Mouse (Mus musculus) midbrain, embryonic 16.5 days (tissue): ENCODE results near the gene Fam71e1. TPM values are rescaled to one million over a fixed set of nuclear protein-coding genes. Genes with fewer than 3 reads are reported as not detected.
A peak's percentile ranks its signal among the peaks of the same experiment; 100 is the strongest.

Experiments
- ATAC-seq: fragments of 200-750 bp; cut with Nextera tagmentation; 2 replicates; pipeline ENCODE4 v1.8.0; 2017; ENCODE audit warnings: moderate TSS enrichment
- H3K27ac ChIP-seq: fragments of 300-500 bp; sonication (generic); 2 replicates; pipeline ENCODE4 v1.5.1; 2014; ENCODE audit warnings: mild to moderate bottlenecking, low read length, mixed read lengths
- H3K27me3 ChIP-seq: fragments of 300-500 bp; sonication (generic); 2 replicates; pipeline ENCODE4 v1.6.1; 2014; ENCODE audit warnings: low read depth, low read length, mixed read lengths; ENCODE audit not compliant: control insufficient read depth, insufficient read depth
- H3K36me3 ChIP-seq: fragments of 300-500 bp; sonication (generic); 2 replicates; pipeline ENCODE4 v1.6.1; 2014; ENCODE audit warnings: mild to moderate bottlenecking, low read length, moderate library complexity, mixed read lengths; ENCODE audit not compliant: control insufficient read depth, insufficient read depth
- H3K4me1 ChIP-seq: fragments of 300-500 bp; sonication (generic); 2 replicates; pipeline ENCODE4 v1.6.1; 2014; ENCODE audit warnings: mild to moderate bottlenecking, low read length, mixed read lengths; ENCODE audit not compliant: control insufficient read depth, insufficient read depth
- H3K4me2 ChIP-seq: fragments of 300-500 bp; sonication (generic); 2 replicates; pipeline ENCODE4 v1.6.1; 2014; ENCODE audit warnings: mild to moderate bottlenecking, low read length, mixed read lengths
- H3K4me3 ChIP-seq: fragments of 300-500 bp; sonication (generic); 2 replicates; pipeline ENCODE4 v1.5.1; 2014; ENCODE audit warnings: low read depth, mild to moderate bottlenecking, low read length, moderate library complexity, mixed read lengths
- H3K9ac ChIP-seq: fragments of 300-500 bp; sonication (generic); 2 replicates; pipeline ENCODE4 v1.6.1; 2014; ENCODE audit warnings: low read depth, low read length, mixed read lengths
- H3K9me3 ChIP-seq: fragments of 300-500 bp; sonication (generic); replicated peaks from 2 replicates; pipeline ENCODE4 v1.6.1; 2014; ENCODE audit warnings: mild to moderate bottlenecking, low read length, mixed read lengths; ENCODE audit not compliant: control insufficient read depth, poor library complexity, severe bottlenecking
- WGBS: fragments of 180-500 bp; shearing (Covaris S2); extraction: QIAGEN DNeasy Blood & Tissue Kit; methylation state at CpG from one replicate; pipeline ENCODE4 v1.1.7; 2014; 5-methylcytosine and 5-hydroxymethylcytosine counted together
- polyA plus RNA-seq: library from polyadenylated mRNA; unstranded; fragments of >200 nt; fragmentation: Nextera tagmentation; extraction: Ambion mirVana; gene quantifications from 2 replicates; pipeline ENCODE4 v1.2.1, GENCODE M21; 2015

Fam71e1 gene
- polyA plus RNA-seq, result 24.2 and 29.8 TPM in 2 replicates

- Histone ChIP-seq H3K9ac (peak within 1 kb of the TSS; percentile 83), H3K36me3 (peaks cover 15% of the 10 kb centered on the region), H3K4me1 (peaks cover 23% of the 10 kb centered on the region), H3K9me3 (no peaks in the 10 kb centered on the region), H3K4me3 (peak within 1 kb of the TSS; percentile 60), H3K4me2 (peak within 1 kb of the TSS; percentile 56), H3K27ac (peak within 1 kb of the TSS; percentile 94), H3K27me3 (no peaks in the 10 kb centered on the region)
- peak; percentile 96 for ATAC-seq
- under 1% methylated on average over 58 of the region's 58 CpGs for WGBS
Measured at GRCm38 (mm10) chr7:44495992-44496770, at the start of gene Fam71e1, which contains the start of gene Emc10. Gene Fam71e1 (plus strand): TSS chr7:44496581. Gene Emc10 (minus strand): TSS chr7:44496529.

GRCm38 (mm10) chr7:44453256-44453655 is 43.1 kb upstream of the Fam71e1 start:
- 18% methylated on average over 3 of the region's 3 CpGs for WGBS
- H3K9me3 ChIP-seq, result no peaks in the 10 kb centered on the region
- peaks cover 28% of the 10 kb centered on the region for H3K36me3 ChIP-seq
- no peaks in the 10 kb centered on the region for H3K27me3 ChIP-seq
- no peak overlapping the region for H3K4me3 ChIP-seq
- no peak for ATAC-seq
- H3K4me1 ChIP-seq, result peaks cover 40% of the 10 kb centered on the region
- no peak overlapping the region for H3K27ac ChIP-seq
- no peak overlapping the region for H3K9ac ChIP-seq
- no peak overlapping the region for H3K4me2 ChIP-seq

DNA sequence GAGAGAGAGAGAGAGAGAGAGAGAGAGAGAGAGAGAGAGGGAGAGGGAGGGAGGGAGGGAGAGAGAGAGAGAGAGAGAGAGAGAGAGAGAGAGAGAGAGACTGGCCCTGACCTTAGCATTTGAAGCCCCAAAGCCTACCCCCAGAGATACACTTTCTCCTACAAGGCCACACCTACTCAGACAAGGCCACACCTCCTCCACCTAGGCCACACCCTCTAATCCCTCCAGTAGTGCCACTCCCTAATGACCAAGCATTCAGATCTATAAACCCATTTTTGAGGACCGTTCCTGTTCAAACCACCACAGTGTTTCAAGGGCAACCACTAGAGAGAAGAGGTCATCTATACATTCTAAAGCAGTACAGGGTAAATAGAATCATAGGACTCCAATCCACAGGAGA is 40.1 kb upstream of the Fam71e1 start:
- peaks cover 24% of the 10 kb centered on the region for H3K36me3 ChIP-seq
- no peaks in the 10 kb centered on the region for H3K27me3 ChIP-seq
- H3K4me1 ChIP-seq, result peaks cover 25% of the 10 kb centered on the region
- H3K27ac ChIP-seq, result no peak overlapping the region
- WGBS, result 97% methylated on average over 1 of the region's 1 CpGs
- H3K4me2 ChIP-seq, result no peak overlapping the region
- no peak overlapping the region for H3K4me3 ChIP-seq
- ATAC-seq, result no peak
- H3K9me3 ChIP-seq, result no peaks in the 10 kb centered on the region
- no peak overlapping the region for H3K9ac ChIP-seq

GRCm38 (mm10) chr7:44460067-44460466 is 36.3 kb upstream of the Fam71e1 start:
- no peak overlapping the region for H3K27ac ChIP-seq
- no peak overlapping the region for H3K4me3 ChIP-seq
- H3K9me3 ChIP-seq, result no peaks in the 10 kb centered on the region
- no peaks in the 10 kb centered on the region for H3K27me3 ChIP-seq
- no peak overlapping the region for H3K4me2 ChIP-seq
- peaks cover 46% of the 10 kb centered on the region for H3K36me3 ChIP-seq
- no peak for ATAC-seq
- no peak overlapping the region for H3K9ac ChIP-seq
- 84% methylated on average over 6 of the region's 6 CpGs for WGBS
- H3K4me1 ChIP-seq, result peaks cover 16% of the 10 kb centered on the region

GRCm38 (mm10) chr7:44460767-44461502 is 35.4 kb upstream of the Fam71e1 start:
- no peak for ATAC-seq
- no peak overlapping the region for H3K27ac ChIP-seq
- H3K27me3 ChIP-seq, result no peaks in the 10 kb centered on the region
- no peak overlapping the region for H3K4me3 ChIP-seq
- H3K36me3 ChIP-seq, result peaks cover 46% of the 10 kb centered on the region
- peaks cover 23% of the 10 kb centered on the region for H3K4me1 ChIP-seq
- no peaks in the 10 kb centered on the region for H3K9me3 ChIP-seq
- H3K4me2 ChIP-seq, result no peak overlapping the region
- H3K9ac ChIP-seq, result no peak overlapping the region
- 81% methylated on average over 31 of the region's 31 CpGs for WGBS

GRCm38 (mm10) chr7:44461503-44462217 is 34.7 kb upstream of the Fam71e1 start:
- 74% methylated on average over 57 of the region's 57 CpGs for WGBS
- Histone ChIP-seq H3K9me3 (no peaks in the 10 kb centered on the region), H3K9ac (no peak overlapping the region), H3K36me3 (peaks cover 43% of the 10 kb centered on the region), H3K4me2 (no peak overlapping the region), H3K27ac (no peak overlapping the region), H3K27me3 (no peaks in the 10 kb centered on the region), H3K4me3 (no peak overlapping the region), H3K4me1 (peaks cover 24% of the 10 kb centered on the region)
- ATAC-seq, result no peak

DNA sequence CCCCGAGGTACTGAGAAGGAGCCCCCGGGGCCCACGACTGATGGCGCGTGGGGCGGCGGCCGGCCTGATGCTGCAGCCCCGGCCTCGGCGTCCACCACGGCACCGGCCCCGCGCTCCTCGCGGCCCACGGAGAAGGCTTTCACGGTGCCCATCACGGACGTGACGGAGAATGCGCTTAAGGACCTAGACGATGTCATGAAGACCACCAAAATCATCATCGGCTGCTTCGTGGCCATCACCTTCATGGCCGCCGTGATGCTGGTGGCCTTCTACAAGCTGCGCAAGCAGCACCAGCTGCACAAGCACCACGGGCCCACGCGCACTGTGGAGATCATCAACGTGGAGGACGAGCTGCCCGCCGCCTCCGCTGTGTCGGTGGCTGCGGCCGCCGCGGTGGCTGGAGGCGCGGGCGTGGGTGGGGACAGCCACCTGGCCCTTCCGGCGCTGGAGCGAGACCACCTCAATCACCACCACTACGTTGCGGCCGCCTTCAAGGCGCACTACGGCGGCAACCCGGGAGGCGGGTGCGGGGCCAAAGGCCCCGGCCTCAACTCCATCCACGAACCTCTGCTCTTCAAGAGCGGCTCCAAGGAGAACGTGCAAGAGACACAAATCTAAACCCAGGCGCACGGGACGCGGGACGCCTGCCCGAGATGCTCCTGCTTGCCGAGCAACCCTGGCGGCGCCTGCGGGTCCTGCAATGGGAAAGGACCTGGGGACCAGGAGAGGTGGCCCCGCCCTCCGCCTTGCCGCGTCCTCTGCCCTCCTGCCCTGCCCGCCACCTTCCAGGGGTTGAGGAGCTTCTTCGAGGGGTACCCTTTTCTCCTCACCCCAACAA is 33.9 kb upstream of the Fam71e1 start:
- ATAC-seq, result no peak
- Histone ChIP-seq H3K27ac (0 out of 2 replicates have a peak overlapping the region, but pooled peaks have one; percentile 22), H3K4me2 (no peak overlapping the region), H3K9ac (0 out of 2 replicates have a peak overlapping the region, but pooled peaks have one; percentile 16), H3K9me3 (no peaks in the 10 kb centered on the region), H3K4me1 (peaks cover 31% of the 10 kb centered on the region), H3K4me3 (no peak overlapping the region), H3K27me3 (no peaks in the 10 kb centered on the region), H3K36me3 (peaks cover 40% of the 10 kb centered on the region)
- 31% methylated on average over 77 of the region's 77 CpGs for whole genome bisulfite sequencing

- Histone ChIP-seq H3K4me2 (no peak overlapping the region), H3K4me1 (peaks cover 32% of the 10 kb centered on the region), H3K4me3 (no peak overlapping the region), H3K27me3 (no peaks in the 10 kb centered on the region), H3K36me3 (peaks cover 40% of the 10 kb centered on the region), H3K9ac (no peak overlapping the region), H3K27ac (no peak overlapping the region), H3K9me3 (no peaks in the 10 kb centered on the region)
- no peak for ATAC-seq
- 51% methylated on average over 8 of the region's 8 CpGs for WGBS
Measured at GRCm38 (mm10) chr7:44463056-44463425, 33.3 kb upstream of the Fam71e1 start.
